Mouse (Mus musculus): ENCODE data around the gene Slc10a4.
A peak's percentile ranks its signal among the peaks of the same experiment; 100 is the strongest.
"Not testable (repeated sequence)": the region's sequence is repeated elsewhere in the genome, so short reads cannot be mapped to it uniquely, and the experiment has no call there.

The Slc10a4 gene

GRCm38 (mm10) chr5:73006784-73007581, at the start of gene Slc10a4:
Gene Slc10a4, plus strand, starts transcription at chr5:73006883.
- DNase-seq (ENCODE audit: low spot score): no peak

- DNase-seq (ENCODE audit: low spot score): no peak
Observed at GRCm38 (mm10) chr5:72957281-72957680, 49.4 kb upstream of the Slc10a4 start.

GRCm38 (mm10) chr5:72960096-72960495, 46.6 kb upstream of the Slc10a4 start:
- no peak for DNase-seq (ENCODE audit: low spot score)

GRCm38 (mm10) chr5:72965706-72966105, 41.0 kb upstream of the Slc10a4 start:
- no peak for DNase-seq (ENCODE audit: low spot score)

GRCm38 (mm10) chr5:72972435-72972834, 34.2 kb upstream of the Slc10a4 start:
- DNase-seq (ENCODE audit: low spot score): no peak

- DNase-seq (ENCODE audit: low spot score): no peak
Observed at GRCm38 (mm10) chr5:72972934-72973333, 33.7 kb upstream of the Slc10a4 start.

- no peak for DNase-seq (ENCODE audit: low spot score)
Observed at GRCm38 (mm10) chr5:72974602-72975001, 32.1 kb upstream of the Slc10a4 start, which contains the start of gene Gm10135. Gene Gm10135, minus strand, starts transcription at chr5:72974702.

GRCm38 (mm10) chr5:72975996-72976395, 30.7 kb upstream of the Slc10a4 start:
- DNase-seq (ENCODE audit: low spot score): no peak

GRCm38 (mm10) chr5:72976539-72976938, 30.1 kb upstream of the Slc10a4 start:
- no peak for DNase-seq (ENCODE audit: low spot score)

- DNase-seq (ENCODE audit: low spot score): no peak
Observed at GRCm38 (mm10) chr5:72984091-72984490, 22.6 kb upstream of the Slc10a4 start.

- DNase-seq (ENCODE audit: low spot score): peak; percentile 28
Observed at GRCm38 (mm10) chr5:72987786-72988185, 18.9 kb upstream of the Slc10a4 start.

GRCm38 (mm10) chr5:72989756-72990155, 16.9 kb upstream of the Slc10a4 start:
- DNase-seq (ENCODE audit: low spot score): peak; percentile 26

- DNase-seq (ENCODE audit: low spot score): peak; percentile 20
Observed at GRCm38 (mm10) chr5:72992474-72992873, 14.2 kb upstream of the Slc10a4 start.

- DNase-seq (ENCODE audit: low spot score): peak; percentile 29
Observed at GRCm38 (mm10) chr5:72994424-72994823, 12.3 kb upstream of the Slc10a4 start.

GRCm38 (mm10) chr5:72994928-72995327, 11.8 kb upstream of the Slc10a4 start:
- DNase-seq (ENCODE audit: low spot score): no peak

- no peak for DNase-seq (ENCODE audit: low spot score)
Observed at GRCm38 (mm10) chr5:72995379-72995778, 11.3 kb upstream of the Slc10a4 start.

- DNase-seq (ENCODE audit: low spot score): not testable (repeated sequence)
Observed at GRCm38 (mm10) chr5:72998546-72998945, 8.1 kb upstream of the Slc10a4 start.

- DNase-seq (ENCODE audit: low spot score): no peak
Observed at GRCm38 (mm10) chr5:73004046-73004445, 2.6 kb upstream of the Slc10a4 start.

GRCm38 (mm10) chr5:73007582-73007959, 888 bp downstream of the Slc10a4 start:
- DNase-seq (ENCODE audit: low spot score): no peak

- DNase-seq (ENCODE audit: low spot score): not testable (repeated sequence)
Observed at GRCm38 (mm10) chr5:73008230-73008629, 1.5 kb downstream of the Slc10a4 start.

- DNase-seq (ENCODE audit: low spot score): not testable (repeated sequence)
Observed at GRCm38 (mm10) chr5:73011806-73012205, 5.1 kb downstream of the Slc10a4 start.

- DNase-seq (ENCODE audit: low spot score): not testable (repeated sequence)
Observed at GRCm38 (mm10) chr5:73012884-73013610, 6.4 kb downstream of the Slc10a4 start.
